Mouse (Mus musculus) B cell, adult 67 days (primary cell): ENCODE data around the gene Tmem39a. TPM values are rescaled to one million over a fixed set of nuclear protein-coding genes. Genes with fewer than 3 reads are reported as not detected.

Source experiments
- total RNA-seq, 2 experiments: library from RNA; stranded (reverse); gene quantifications; 4 replicates each; pipeline ENCODE4 v1.2.4; 2023

Gene Tmem39a
- 10 to 100 TPM; 63.8 to 67.0 TPM for total RNA-seq

GRCm38 (mm10) chr16:38558221-38558748 is at the start of gene Tmem39a:
Tmem39a (plus strand) TSS chr16:38558698.

GRCm38 (mm10) chr16:38522129-38523084 is 36.1 kb upstream of the Tmem39a start, which contains the start of gene Timmdc1:
Timmdc1 (minus strand) TSS chr16:38522663.

GRCm38 (mm10) chr16:38549479-38550396 is 8.8 kb upstream of the Tmem39a start, which contains the start of gene Poglut1:
Poglut1 (minus strand) TSS chr16:38550258.

Other genes starting within 250 kb of the Tmem39a start
- under 1 TPM; 0.30 to 0.35 TPM for gene Maats1, start 216.6 kb upstream of the Tmem39a start, total RNA-seq
- 10 to 100 TPM; 72.1 to 73.3 TPM for gene Cox17, start 211.7 kb upstream of the Tmem39a start, total RNA-seq
- gene Gm21987, start 211.7 kb upstream of the Tmem39a start, total RNA-seq = not detected
- gene Popdc2, start 196.5 kb upstream of the Tmem39a start, total RNA-seq = not detected
- not detected for gene Pla1a, start 125.6 kb upstream of the Tmem39a start, total RNA-seq
- gene Adprh, start 106.0 kb upstream of the Tmem39a start, total RNA-seq = 10 to 100 TPM; 28.7 to 33.8 TPM
- 1 to 10 TPM; 1.1 to 2.4 TPM for gene Cd80, start 103.1 kb upstream of the Tmem39a start, total RNA-seq
- gene Timmdc1, start 36.0 kb upstream of the Tmem39a start, total RNA-seq = 10 to 100 TPM; 21.4 to 22.9 TPM
- 10 to 100 TPM; 32.7 to 36.1 TPM for gene Poglut1, start 8.4 kb upstream of the Tmem39a start, total RNA-seq
- 1 to 10 TPM; 2.5 to 2.6 TPM for gene Arhgap31, start 154.6 kb downstream of the Tmem39a start, total RNA-seq
- gene B4galt4, start 183.6 kb downstream of the Tmem39a start, total RNA-seq = 1 to 10 TPM in 1 of 2 experiments, under 1 TPM in 1; 0.61 to 1.4 TPM
- gene Upk1b, start 241.6 kb downstream of the Tmem39a start, total RNA-seq = not detected